Comparison of ENCODE assay signal across 16 mouse cellular contexts in the genomic region with DNA sequence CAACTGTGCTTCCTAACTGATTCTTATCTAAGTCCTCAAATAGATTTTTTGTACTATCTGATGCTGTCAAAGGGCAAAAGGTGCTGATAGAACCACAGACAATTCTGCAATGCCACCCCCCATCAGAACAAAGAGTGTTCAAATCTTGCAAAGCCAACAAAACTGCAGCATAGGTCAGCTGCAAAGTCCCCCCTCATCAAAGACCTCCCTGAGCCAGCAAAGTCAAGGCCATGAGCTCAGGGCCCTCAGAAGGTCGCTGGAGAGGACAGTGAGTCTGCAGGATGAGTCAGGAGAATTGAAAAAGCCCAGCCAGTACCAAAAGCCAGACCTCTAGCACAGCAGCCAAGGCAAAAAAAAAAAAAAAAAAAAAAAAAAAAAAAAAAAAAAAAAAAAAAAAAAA. TPM values are rescaled to one million over a fixed set of nuclear protein-coding genes. Genes with fewer than 3 reads are reported as not detected.
DNase-seq lines count a peak whose midpoint lies in the region; ATAC-seq lines count a peak whose summit lies in the region.
"Had no signal": no experiment of that assay in that cellular context is flagged by ENCODE, and none has a peak within 500 bp of the region (broad histone marks: within the 10 kb centered on the region; RNA-seq: fewer than 3 reads in every experiment).

No protein-coding gene starts in this region.

- peak; percentile 70 to 83 for DNase-seq in adrenal gland, adult (ENCODE audit: inconsistent age in 2 of 2, low spot score in 1 of 2)
- no peak for DNase-seq in adrenal gland, postnatal 4 days (ENCODE audit: low spot score in 2 of 2)
- DNase-seq in adrenal gland, adult 2 months: peak; percentile 71
- DNase-seq in adrenal gland, postnatal 14 days: peak; percentile 38
- DNase-seq in spleen, postnatal 36 days (ENCODE audit: low spot score in 2 of 2): no peak
- DNase-seq in frontal cortex, adult 2 months (ENCODE audit: extremely low spot score in 1 of 2, low spot score in 1 of 2): no peak
- DNase-seq: cerebellum, adult 18-20 months; cerebellum, adult 9-10 months; cerebellum, postnatal 14 days; gastrocnemius, adult 2 months; gastrocnemius, postnatal 14 days; heart, adult 11 months had no signal

- no peak for ATAC-seq in megakaryocyte, adult 5-6 weeks (ENCODE audit: poor library complexity, severe bottlenecking)
- ATAC-seq: forebrain, embryonic 13.5 days; forebrain, embryonic 16.5 days had no signal

RNA-seq across cellular contexts. Expression of a gene that starts 34.9 kb away (rescaled TPM):
- 10 to 100 TPM; 24.3 to 25.8 TPM for total RNA-seq in adrenal gland, postnatal 4 days (2021)
- total RNA-seq in adrenal gland, adult 2 months (2021): 10 to 100 TPM; 10.5 to 31.9 TPM
- polyA plus RNA-seq in adrenal gland, adult 2 months (2012; rRNA removed): 2.3 and 2.7 TPM in 2 replicates
- total RNA-seq in adrenal gland, postnatal 14 days (2021): 19.9 and 21.2 TPM in 2 replicates
- total RNA-seq in megakaryocyte, adult 5-6 weeks (2015): 64.7 and 66.8 TPM in 2 replicates
- total RNA-seq in megakaryocyte, adult 5-6 weeks (2017): 36.9 and 43.7 TPM in 2 replicates
- 119 and 144 TPM in 2 replicates for polyA plus RNA-seq in frontal cortex, adult 2 months (2012; rRNA removed)
- polyA plus RNA-seq: G1E had no signal

Comparison
In these comparisons a context has a peak if more than half of its experiments do, and no peak if none do; other contexts are left out.
1. DNase-seq: peak in adrenal gland, adult (2 of 2), adrenal gland, adult 2 months (single experiment) and adrenal gland, postnatal 14 days (single experiment); none in adrenal gland, postnatal 4 days (0 of 2), spleen, postnatal 36 days (0 of 2) and frontal cortex, adult 2 months (0 of 2).